Mouse (Mus musculus): Measurements from ENCODE around the gene Doc2a.

Gene Doc2a

GRCm38 (mm10) chr7:126823940-126824339, 23.3 kb upstream of the Doc2a start:
- DNase-seq: no peak

GRCm38 (mm10) chr7:126825403-126825802, 21.8 kb upstream of the Doc2a start:
- no peak for DNase-seq

GRCm38 (mm10) chr7:126825952-126826351, 21.3 kb upstream of the Doc2a start:
- DNase-seq: no peak

GRCm38 (mm10) chr7:126831539-126831938, 15.7 kb upstream of the Doc2a start, which contains the start of gene 4930451I11Rik:
Gene 4930451I11Rik (minus strand): TSS chr7:126831639.
- no peak for DNase-seq

DNA sequence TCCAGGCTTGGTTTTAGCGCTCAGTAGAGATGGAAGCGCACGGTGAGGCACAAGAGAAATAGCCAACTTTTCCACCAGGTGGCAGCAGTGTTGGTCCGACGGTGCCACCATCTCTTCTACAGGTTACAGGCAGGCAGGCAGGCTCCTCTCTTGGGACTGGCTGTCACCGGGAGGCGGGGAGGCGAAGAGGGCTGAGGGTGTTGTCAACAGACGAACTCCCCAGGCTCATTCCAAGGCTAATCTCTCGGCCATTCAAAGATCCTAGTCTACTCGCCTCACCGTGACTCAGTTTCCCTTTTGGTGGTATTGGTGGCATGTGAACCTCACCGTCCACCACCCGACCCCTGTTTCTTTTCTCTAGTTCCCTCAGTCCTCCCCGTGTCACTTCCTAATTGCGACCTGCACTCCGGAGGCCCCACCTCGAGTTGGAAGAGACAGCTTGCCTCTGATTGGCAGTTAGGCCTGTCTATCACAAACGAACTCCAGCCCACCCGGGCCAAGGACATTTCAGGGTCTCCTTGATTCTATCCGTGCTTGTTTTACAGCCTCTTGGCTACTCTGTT, 15.1 kb upstream of the Doc2a start:
- DNase-seq: peak; percentile 74

GRCm38 (mm10) chr7:126833294-126833693, 13.9 kb upstream of the Doc2a start:
- no peak for DNase-seq

- no peak for DNase-seq
These were observed 3.9 kb upstream of the Doc2a start for GRCm38 (mm10) chr7:126843276-126843675.

DNA sequence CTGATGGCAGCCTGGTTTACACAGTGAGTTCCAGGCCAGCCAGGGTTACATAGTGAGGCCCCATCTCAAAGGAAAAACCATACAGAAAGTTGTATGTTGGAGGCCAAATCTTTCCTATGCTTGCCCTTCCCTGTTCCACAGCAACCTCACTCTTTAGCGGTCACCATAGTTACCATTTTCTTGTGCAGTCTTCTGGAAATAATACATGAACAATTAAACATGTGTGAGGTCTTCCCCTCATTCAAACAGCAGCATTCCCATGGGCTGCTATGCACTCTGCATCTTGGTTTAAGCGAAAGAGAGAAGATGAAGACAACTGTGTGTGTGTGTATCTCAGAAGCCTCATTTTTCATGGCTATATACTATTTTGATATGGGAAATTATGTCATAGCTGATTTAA, 1.7 kb upstream of the Doc2a start:
- no peak for DNase-seq

- peak; percentile 47 for DNase-seq
These were observed 494 bp downstream of the Doc2a start for GRCm38 (mm10) chr7:126847421-126848398.

DNA sequence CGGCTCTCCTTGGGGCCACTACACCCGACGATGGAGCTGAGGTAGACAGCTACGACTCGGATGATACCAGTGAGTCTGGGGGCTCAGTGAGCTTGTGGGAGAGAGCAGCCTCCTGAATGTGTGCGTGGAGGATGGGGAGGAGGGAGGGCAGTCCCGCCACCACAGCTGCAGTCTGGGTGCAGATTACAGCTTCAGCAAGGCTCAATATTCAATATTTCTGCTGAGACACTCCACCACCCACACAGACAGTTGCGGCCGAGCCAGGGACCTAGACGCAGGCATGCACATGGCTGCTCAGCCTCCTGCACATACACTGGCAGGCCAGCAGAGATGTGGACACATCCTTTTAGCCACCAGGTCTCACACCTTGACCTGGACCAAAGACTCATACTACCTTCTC, 1.6 kb downstream of the Doc2a start:
- DNase-seq: peak; percentile 55

DNA sequence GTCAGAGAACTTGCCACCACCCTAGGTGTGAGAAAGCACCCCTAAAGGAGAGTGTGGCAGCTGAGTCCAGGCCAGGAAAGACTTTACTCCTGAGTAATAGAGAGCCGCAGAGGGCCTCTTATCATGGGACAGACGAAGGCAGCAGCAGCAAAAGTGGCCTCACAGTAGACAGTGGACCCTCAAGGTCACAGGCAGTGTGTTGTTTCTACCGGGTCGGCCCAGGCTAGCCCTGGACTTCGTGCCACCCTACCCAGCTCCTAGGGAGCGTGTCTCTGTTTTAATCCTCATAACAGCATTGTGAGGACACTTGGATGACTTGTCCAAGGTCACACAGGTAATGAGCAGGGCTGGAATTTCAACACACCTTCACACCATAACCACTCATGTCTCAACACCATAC, 2.9 kb downstream of the Doc2a start:
- no peak for DNase-seq

DNA sequence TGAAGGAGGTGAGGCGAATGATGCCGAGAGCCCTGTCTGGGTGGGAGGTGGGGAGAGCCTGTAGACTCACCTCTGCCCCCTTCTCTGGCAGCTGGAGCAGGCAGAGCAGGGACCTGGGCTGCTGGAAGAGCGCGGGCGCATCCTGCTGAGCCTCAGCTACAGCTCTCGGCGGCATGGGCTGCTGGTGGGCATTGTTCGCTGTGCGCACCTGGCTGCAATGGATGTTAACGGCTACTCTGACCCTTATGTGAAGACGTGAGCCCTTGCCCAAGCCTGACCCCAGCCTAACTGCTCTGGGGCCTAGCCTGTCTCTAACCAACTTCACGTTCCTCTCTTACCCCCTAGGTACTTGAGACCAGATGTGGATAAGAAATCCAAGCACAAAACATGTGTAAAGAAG, 4.0 kb downstream of the Doc2a start:
- DNase-seq: no peak

- DNase-seq: no peak
These were observed 6.2 kb downstream of the Doc2a start for GRCm38 (mm10) chr7:126853454-126853853.

DNA sequence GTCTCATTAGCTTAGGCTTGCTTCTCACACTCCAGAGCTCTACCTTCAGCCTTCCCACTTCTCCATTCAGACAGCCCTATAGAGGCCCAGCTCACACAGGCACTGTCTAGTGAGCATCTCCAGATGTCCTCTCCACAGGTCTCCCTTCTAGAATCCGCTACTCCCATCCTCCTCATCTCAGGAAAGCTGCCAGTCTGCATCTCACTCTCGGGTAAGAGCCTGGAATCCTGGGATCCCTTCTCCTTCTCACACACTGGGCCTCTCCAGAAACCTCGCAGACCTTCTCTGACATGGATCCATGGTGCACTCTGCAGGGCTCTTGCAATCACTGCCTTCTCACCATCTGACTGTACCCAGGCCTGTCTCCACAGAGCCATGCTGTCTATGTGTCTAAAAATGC, 8.4 kb downstream of the Doc2a start:
- no peak for DNase-seq

GRCm38 (mm10) chr7:126856741-126857420, 9.7 kb downstream of the Doc2a start:
- no peak for DNase-seq

- DNase-seq: no peak
These were observed 13.8 kb downstream of the Doc2a start for GRCm38 (mm10) chr7:126860987-126861386.

- peak; percentile 94 for DNase-seq
These were observed 14.4 kb downstream of the Doc2a start, which contains the start of gene Hirip3 for GRCm38 (mm10) chr7:126861429-126862130. Gene Hirip3 (plus strand): TSS chr7:126861972.

DNA sequence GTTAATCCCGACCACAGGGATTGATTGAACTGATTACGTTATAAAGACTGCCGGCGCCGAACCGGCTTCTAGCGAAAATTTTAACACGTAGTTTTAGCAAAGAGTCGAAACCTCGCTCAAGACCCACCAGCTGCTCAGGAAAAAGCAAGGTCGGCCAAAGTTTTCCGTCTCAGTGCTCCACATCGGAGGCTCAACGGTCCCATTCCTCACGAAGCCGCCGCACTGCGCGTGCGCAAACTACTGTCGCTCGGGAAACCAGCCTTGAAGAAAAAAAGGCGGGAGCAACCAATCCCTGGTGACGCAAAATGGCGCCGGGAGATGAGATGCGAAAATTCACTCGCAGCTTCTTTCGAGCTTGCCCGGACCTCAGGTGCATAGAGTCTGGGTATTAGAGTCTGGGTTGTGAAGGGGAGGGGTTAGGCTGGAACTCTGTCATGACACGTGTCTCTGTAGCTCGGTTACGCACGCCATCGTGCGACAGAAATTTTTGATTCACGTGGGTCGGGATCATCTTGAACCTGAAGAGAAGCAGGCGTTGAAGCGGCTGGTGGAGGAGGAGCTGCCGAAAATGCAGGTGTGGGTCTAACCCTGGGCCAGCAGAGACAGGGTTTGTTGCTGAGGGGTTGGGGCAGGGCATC, 15.1 kb downstream of the Doc2a start, which contains the start of gene Ino80e:
Gene Ino80e, minus strand, starts transcription at position 231 of the 638 bp plus-strand sequence.
- peak; percentile 92 for DNase-seq

DNA sequence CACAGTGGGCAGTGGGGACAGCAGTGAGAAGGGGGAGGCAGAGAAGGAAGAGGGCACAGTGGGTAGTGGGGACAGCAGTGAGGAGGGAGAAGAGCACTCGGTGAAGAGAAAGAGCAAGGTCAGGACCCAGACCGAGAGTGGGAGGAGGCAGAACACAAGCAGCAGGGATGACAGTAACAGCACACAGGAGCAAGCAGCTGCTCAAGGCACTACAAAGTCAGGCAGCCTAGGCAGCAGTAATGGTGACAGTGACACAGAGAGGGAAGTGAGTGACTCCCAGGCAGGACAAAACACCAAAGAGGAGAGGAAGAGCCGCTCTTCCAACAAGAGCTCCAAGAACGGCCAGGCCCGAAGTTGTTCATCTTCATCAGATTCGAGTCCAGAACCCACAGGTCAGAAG, 16.6 kb downstream of the Doc2a start:
- DNase-seq: no peak

DNA sequence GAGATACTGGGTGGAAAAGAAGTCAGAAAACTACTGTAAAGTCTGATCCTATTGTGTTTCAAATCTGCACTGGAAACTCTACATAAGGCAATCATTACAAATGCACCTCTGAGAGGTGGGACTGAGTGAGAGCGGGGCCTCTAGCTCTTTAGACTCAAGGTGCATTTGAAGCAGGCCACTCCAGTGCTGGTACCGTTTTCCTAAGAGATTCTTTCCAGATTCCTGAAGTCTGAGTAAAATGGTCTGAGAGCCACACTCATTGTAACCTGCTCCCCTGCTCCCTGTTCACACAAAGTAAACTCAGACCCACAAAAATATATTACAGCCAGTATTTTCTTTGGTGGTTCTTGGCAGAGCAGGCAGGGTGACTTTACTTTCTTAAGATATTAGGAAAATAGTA, 20.3 kb downstream of the Doc2a start:
- no peak for DNase-seq

- no peak for DNase-seq
These were observed 20.8 kb downstream of the Doc2a start for GRCm38 (mm10) chr7:126868003-126868402.
